Mouse (Mus musculus) thymus, adult 2 months (tissue): ENCODE results near the gene Bub1b.

Experiments used
- CTCF ChIP-seq: fragments of 200-500 bp; IDR thresholded peaks from 2 replicates; pipeline ENCODE4 v1.5.1; 2012; ENCODE audit warnings: mild to moderate bottlenecking, control low read depth, low read length, moderate library complexity, borderline replicate concordance; ENCODE audit not compliant: control insufficient read depth, poor library complexity, insufficient read depth; ENCODE audit errors: extremely low read depth
- POLR2A ChIP-seq: fragments of 200-500 bp; IDR thresholded peaks from 2 replicates; pipeline ENCODE4 v1.6.1; 2012; ENCODE audit warnings: mild to moderate bottlenecking, low read length, control low read depth, moderate library complexity; ENCODE audit not compliant: control insufficient read depth, poor library complexity, insufficient read depth; ENCODE audit errors: extremely low read depth

DNA sequence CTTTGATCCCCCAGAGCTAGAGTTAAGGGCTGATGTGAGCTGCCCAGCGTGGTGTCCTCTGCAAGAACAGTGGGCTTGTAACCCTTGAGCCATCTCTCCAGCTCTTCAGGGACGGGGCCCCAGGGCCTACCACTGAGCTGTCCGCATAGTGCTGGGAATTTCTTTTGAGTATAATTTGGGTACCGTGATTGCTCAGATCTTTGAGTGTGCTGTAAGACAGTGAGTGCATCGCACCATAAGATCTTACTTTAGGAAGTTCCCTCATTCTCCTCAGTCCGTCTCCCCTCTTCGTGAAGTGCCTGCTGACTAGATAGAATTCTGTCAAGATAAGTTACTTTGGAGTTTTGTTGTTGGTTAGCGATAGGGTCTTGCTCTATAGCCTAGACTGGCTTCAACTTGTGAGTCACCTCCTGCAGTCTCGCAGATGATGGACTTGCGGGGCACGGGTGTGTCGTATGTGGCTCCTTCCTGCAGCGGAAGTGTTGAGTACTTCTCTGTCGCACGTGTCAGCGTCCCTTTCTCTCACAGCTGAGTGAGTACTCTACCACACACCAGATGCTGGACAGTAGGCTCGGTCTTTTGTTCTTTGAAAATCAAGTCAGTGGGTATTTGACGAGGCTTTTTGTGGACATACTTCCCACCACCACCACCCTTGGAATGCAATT is 3.7 kb downstream of the Bub1b start:
- TF ChIP-seq CTCF (no peak), POLR2A (no peak)
